Comparison of ENCODE assay signal across 30 mouse cellular contexts in genomic region chr13:113120324-113121237, GRCm38 (mm10). TPM values are rescaled to one million over a fixed set of nuclear protein-coding genes. Genes with fewer than 3 reads are reported as not detected.
DNase-seq lines count a peak whose midpoint lies in the region; ATAC-seq lines count a peak whose summit lies in the region.
"Had no signal": no experiment of that assay in that cellular context is flagged by ENCODE, and none has a peak within 500 bp of the region (broad histone marks: within the 10 kb centered on the region; RNA-seq: fewer than 3 reads in every experiment).

No protein-coding gene starts in this region.

- ATAC-seq in intestine, embryonic 14.5 days (replicated peaks; ENCODE audit: low FRiP score, low TSS enrichment, low read depth): no peak
- ATAC-seq in intestine, embryonic 15.5 days: no peak
- ATAC-seq in granulocyte monocyte progenitor cell, adult 5-6 weeks (replicated peaks; ENCODE audit: poor library complexity, severe bottlenecking): 0 out of 2 replicates have a peak, but pooled peaks have one; percentile 9
- no peak for ATAC-seq in kidney, embryonic 15.5 days (replicated peaks; ENCODE audit: low FRiP score)
- no peak for ATAC-seq in cerebellum, adult (ENCODE audit: insufficient number of reproducible peaks, low FRiP score, low TSS enrichment)
- ATAC-seq: forebrain, embryonic 15.5 days; hindbrain, embryonic 16.5 days; liver, embryonic 12.5 days had no signal

- H3K9ac ChIP-seq in intestine, embryonic 14.5 days (ENCODE audit: low read length): no peak overlapping the region
- no peak overlapping the region for H3K9ac ChIP-seq in intestine, embryonic 15.5 days
- no peak overlapping the region for H3K9ac ChIP-seq in kidney, embryonic 15.5 days
- H3K9ac ChIP-seq: embryonic facial prominence, embryonic 13.5 days; forebrain, embryonic 15.5 days; limb, embryonic 12.5 days; liver, embryonic 12.5 days; neural tube, embryonic 15.5 days; stomach, embryonic 15.5 days had no signal

- H3K36me3 ChIP-seq in intestine, embryonic 14.5 days (ENCODE audit: control insufficient read depth, insufficient read depth, low read length): no peaks in the 10 kb centered on the region
- H3K36me3 ChIP-seq in intestine, embryonic 15.5 days: no peaks in the 10 kb centered on the region
- no peaks in the 10 kb centered on the region for H3K36me3 ChIP-seq in kidney, embryonic 15.5 days
- H3K36me3 ChIP-seq: embryonic facial prominence, embryonic 13.5 days; forebrain, embryonic 15.5 days; G1E; limb, embryonic 12.5 days; liver, embryonic 12.5 days; neural tube, embryonic 15.5 days; stomach, embryonic 15.5 days had no signal

- no peaks in the 10 kb centered on the region for H3K4me1 ChIP-seq in intestine, embryonic 14.5 days (replicated peaks; ENCODE audit: control insufficient read depth, insufficient read depth, low read length)
- H3K4me1 ChIP-seq in intestine, embryonic 15.5 days (replicated peaks): no peaks in the 10 kb centered on the region
- H3K4me1 ChIP-seq in kidney, embryonic 15.5 days: no peaks in the 10 kb centered on the region
- H3K4me1 ChIP-seq: forebrain, embryonic 15.5 days; limb, embryonic 12.5 days; liver, embryonic 12.5 days; neural tube, embryonic 15.5 days; stomach, embryonic 15.5 days had no signal

- no peak overlapping the region for H3K4me2 ChIP-seq in intestine, embryonic 14.5 days (ENCODE audit: low read length)
- no peak overlapping the region for H3K4me2 ChIP-seq in intestine, embryonic 15.5 days (replicated peaks)
- H3K4me2 ChIP-seq in kidney, embryonic 15.5 days: no peak overlapping the region
- H3K4me2 ChIP-seq: embryonic facial prominence, embryonic 13.5 days; forebrain, embryonic 15.5 days; limb, embryonic 12.5 days; liver, embryonic 12.5 days; midbrain, embryonic 11.5 days; neural tube, embryonic 15.5 days; stomach, embryonic 15.5 days had no signal

- DNase-seq in intestine, embryonic 14.5 days (ENCODE audit: low spot score): peak; percentile 28
- DNase-seq in CD4-positive, CD25-positive, alpha-beta regulatory T cell, adult 2 months (ENCODE audit: low read depth, low spot score): peak; percentile 49
- peak; percentile 24 to 44 for DNase-seq in natural killer cell, adult 2 months (ENCODE audit: low spot score in 2 of 2)
- DNase-seq: adrenal gland, postnatal 14 days; B cell, adult 2 months; cerebellum, adult 11-12 months; cerebellum, postnatal 14 days; heart, postnatal 4 days; kidney, adult 8-10 months; kidney, postnatal 25 days; layer of hippocampus, adult 9-11 months; lung, adult 2 months; right cerebral cortex, postnatal 14 days; thymus, postnatal 36 days had no signal

- 86% methylated on average over 17 of the region's 17 CpGs for WGBS in intestine, embryonic 14.5 days
- WGBS in intestine, embryonic 15.5 days: 87% methylated on average over 17 of the region's 17 CpGs
- 87% methylated on average over 17 of the region's 17 CpGs for WGBS in kidney, embryonic 15.5 days

- H3K4me3 ChIP-seq in intestine, embryonic 14.5 days (ENCODE audit: low read depth, low read length): no peak overlapping the region
- no peak overlapping the region for H3K4me3 ChIP-seq in intestine, embryonic 15.5 days (replicated peaks)
- H3K4me3 ChIP-seq in kidney, embryonic 15.5 days (replicated peaks): no peak overlapping the region
- H3K4me3 ChIP-seq: embryonic facial prominence, embryonic 13.5 days; forebrain, embryonic 15.5 days; limb, embryonic 12.5 days; liver, embryonic 12.5 days; neural tube, embryonic 15.5 days; stomach, embryonic 15.5 days had no signal

- H3K27me3 ChIP-seq in intestine, embryonic 14.5 days (replicated peaks; ENCODE audit: control insufficient read depth, insufficient read depth, low read length): no peaks in the 10 kb centered on the region
- H3K27me3 ChIP-seq in intestine, embryonic 15.5 days (replicated peaks): no peaks in the 10 kb centered on the region
- H3K27me3 ChIP-seq in kidney, embryonic 15.5 days: no peaks in the 10 kb centered on the region
- H3K27me3 ChIP-seq: embryonic facial prominence, embryonic 13.5 days; forebrain, embryonic 15.5 days; limb, embryonic 12.5 days; liver, embryonic 12.5 days; neural tube, embryonic 15.5 days; stomach, embryonic 15.5 days had no signal

- no peak overlapping the region for H3K27ac ChIP-seq in intestine, embryonic 14.5 days (ENCODE audit: low read depth)
- no peak overlapping the region for H3K27ac ChIP-seq in intestine, embryonic 15.5 days
- H3K27ac ChIP-seq in kidney, embryonic 15.5 days: no peak overlapping the region
- H3K27ac ChIP-seq: embryonic facial prominence, embryonic 13.5 days; forebrain, embryonic 15.5 days; limb, embryonic 12.5 days; liver, embryonic 12.5 days; macrophage; neural tube, embryonic 15.5 days; stomach, embryonic 15.5 days had no signal

- no peaks in the 10 kb centered on the region for H3K9me3 ChIP-seq in intestine, embryonic 14.5 days (ENCODE audit: control insufficient read depth, low read length)
- no peaks in the 10 kb centered on the region for H3K9me3 ChIP-seq in intestine, embryonic 15.5 days
- H3K9me3 ChIP-seq in kidney, embryonic 15.5 days (replicated peaks): no peaks in the 10 kb centered on the region
- H3K9me3 ChIP-seq: embryonic facial prominence, embryonic 13.5 days; forebrain, embryonic 15.5 days; G1E; limb, embryonic 12.5 days; liver, embryonic 12.5 days; neural tube, embryonic 15.5 days; stomach, embryonic 15.5 days had no signal

RNA-seq across cellular contexts. Expression of gene Gzma, which starts 19.8 kb away (rescaled TPM):
- polyA plus RNA-seq in intestine, embryonic 14.5 days (2014; fragmentation: Nextera tagmentation; extraction: Ambion mirVana): 0.62 and 0.77 TPM in 2 replicates
- polyA plus RNA-seq in intestine, embryonic 15.5 days (2015; fragmentation: Nextera tagmentation; extraction: Ambion mirVana): 2.4 and 2.7 TPM in 2 replicates
- total RNA-seq in granulocyte monocyte progenitor cell, adult 5-6 weeks (2014; fragmentation: Nextera tagmentation): not detected in 2 replicates
- 3.3 TPM in 1 of 2 replicates, not detected in the other for total RNA-seq in granulocyte monocyte progenitor cell, adult 5-6 weeks (2017)
- not detected in 2 replicates for polyA plus RNA-seq in kidney, embryonic 15.5 days (2015; fragmentation: Nextera tagmentation; extraction: Ambion mirVana)
- total RNA-seq: G1E; heart, postnatal 4 days; left cerebral cortex, adult 8-10 months had no signal
- polyA plus RNA-seq: embryonic facial prominence, embryonic 13.5 days; forebrain, embryonic 15.5 days; G1E; heart, embryonic 14.5 days; limb, embryonic 12.5 days; liver, embryonic 12.5 days; macrophage; midbrain, embryonic 11.5 days; neural tube, embryonic 15.5 days had no signal
